Mouse (Mus musculus): ENCODE data around the gene Gm20518.

Gene Gm20518

GRCm38 (mm10) chr16:17896091-17896490 is 4.6 kb upstream of the Gm20518 start:
- in situ Hi-C loops (cut with MboI, MseI): no loop called here

- in situ Hi-C loops (cut with MboI, MseI): no loop called here
Observed at GRCm38 (mm10) chr16:17893923-17894322, 2.5 kb upstream of the Gm20518 start, which contains the start of gene Tssk1. Tssk1 (plus strand) TSS chr16:17894223.

- in situ Hi-C loops (cut with MboI, MseI): no loop called here
Observed at GRCm38 (mm10) chr16:17892606-17893005, 1.1 kb upstream of the Gm20518 start.

DNA sequence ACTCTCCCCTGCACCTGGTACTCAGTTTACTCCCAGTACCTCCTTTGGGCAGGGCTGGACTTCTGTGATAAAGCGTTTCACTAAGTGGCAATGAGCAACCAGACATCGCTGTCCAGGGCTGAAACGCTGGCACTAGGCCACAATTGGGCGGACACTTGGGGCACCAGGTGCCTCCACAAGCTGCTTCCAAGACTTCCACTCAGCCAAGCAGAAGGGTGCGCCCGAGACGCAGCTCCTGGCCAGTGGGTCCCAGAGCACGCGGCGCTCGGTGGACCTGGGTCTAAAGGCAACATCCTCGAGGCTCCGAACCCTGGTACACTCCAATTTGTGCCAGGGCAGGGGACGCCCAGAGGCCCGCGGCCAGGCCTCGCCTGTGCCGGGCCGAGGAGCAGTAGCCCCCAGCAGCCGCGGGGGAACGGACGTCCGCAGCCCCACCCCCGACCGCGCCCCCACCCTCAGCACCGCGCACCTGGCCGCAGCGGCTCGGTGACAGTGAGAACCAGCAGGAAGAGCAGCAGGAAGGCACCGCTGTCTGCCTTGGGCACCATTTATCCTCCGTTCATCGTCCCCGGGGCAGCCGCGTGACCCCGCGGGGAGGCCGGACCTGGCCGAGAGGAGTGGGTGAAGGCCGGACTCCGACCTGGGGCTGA is 429 bp downstream of the Gm20518 start:
- in situ Hi-C loops (cut with MboI, MseI): no loop called here

DNA sequence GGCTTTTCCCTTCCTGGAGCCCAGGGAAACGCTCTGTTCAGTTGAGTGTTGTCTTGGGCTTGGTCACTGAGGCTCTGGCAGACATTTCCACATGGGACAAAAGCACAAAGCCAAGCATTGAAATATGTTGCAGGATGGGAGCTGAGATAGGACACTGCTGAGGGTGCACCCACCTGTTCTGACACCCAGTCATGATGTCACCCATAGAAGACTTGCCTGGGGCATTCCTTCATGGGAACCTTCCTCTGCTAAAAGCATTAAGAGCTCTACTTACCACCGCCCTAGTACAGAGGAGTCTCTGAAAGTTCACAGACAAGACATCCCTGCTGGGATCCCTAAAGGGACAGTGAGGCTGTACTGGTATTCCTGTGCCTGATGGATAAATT is 1.1 kb downstream of the Gm20518 start:
- in situ Hi-C loops (cut with MboI, MseI): no loop called here

DNA sequence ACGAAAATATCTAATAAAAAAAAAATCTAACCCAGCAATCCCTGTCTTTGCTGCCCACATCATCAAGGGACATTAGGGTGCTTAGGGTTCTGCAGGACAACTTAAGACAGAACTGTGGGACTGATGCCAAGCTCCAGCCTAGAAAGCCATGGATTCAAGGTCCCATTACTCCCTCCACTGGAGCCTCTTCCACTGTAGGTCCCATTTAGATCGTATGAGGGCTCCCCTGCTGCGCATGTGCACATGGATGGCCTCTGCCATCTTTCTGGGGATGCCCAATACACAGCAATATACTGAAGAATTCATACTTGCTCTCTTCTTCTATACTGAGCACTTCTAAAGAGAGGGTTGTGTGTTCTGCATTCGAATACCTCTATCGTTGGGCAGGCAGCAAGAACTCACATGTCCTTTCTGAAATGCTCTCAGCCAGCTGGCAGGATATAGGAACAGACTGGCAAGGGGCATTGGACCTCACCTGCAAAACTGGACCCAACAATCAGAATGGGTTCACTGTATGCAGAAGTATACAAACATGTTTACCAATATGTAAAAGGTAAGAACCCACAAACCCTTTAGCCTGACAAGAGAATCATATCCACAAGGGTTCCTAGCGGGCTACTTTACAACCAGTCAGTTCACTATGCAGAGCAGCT is 1.7 kb downstream of the Gm20518 start:
- in situ Hi-C loops (cut with MboI, MseI): no loop called here

DNA sequence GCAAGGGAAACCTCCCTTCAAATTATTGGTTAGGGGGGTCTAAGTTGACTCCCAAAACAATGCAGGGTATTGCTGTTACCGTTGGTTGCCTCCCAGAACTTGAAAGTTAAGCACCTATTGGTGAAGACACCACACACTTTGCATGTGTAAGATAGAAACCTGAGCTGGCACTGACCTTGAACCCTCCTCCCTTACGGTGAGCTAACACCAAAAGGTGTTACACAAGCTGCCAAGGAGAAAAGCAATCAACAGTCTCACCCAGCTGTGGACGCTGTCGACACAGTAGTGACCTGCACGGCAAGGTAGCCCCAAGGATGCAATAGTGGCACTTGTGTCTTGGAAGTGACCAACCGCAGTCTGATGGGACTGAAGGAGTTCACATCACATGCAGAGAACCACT is 7.4 kb downstream of the Gm20518 start:
- in situ Hi-C loops (cut with MboI, MseI): no loop called here

DNA sequence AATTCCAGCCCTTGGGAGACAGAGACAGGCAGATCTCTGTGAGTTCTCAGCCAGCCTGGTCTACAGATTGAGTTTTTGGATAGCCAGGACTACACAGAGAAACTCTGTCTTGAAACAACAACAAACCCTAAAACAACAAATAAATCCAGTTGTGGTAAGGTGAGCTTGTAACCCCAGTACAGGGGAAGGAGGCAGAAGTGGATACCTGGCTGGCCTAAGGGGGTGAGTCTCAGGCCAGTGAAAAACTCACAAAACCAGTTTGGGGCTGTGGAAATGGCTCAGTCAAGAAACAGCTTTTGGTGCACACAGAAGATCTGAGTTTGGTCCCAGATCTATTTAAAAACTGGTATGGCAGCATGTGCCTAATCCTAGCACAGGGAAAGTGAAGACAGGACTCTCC is 9.3 kb downstream of the Gm20518 start:
- in situ Hi-C loops (cut with MboI, MseI): no loop called here

DNA sequence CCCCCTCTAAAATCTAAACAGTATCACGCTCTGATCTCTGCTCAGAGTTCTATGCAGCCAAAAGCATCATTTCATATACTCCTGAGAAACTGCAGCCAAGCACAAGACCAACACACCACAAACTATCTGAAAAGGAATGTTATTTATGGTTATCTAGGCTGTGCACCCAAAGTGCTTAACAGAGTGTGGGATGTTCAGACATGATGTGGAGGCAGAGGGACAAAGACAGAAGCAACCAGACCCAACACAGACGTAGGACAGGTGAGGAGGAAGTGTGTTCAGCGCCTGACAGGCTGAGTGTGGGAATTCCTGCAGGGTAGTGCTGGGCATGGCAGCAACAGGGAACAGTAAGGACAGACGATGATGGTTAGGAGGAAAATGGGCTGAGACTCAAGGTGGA is 11.9 kb downstream of the Gm20518 start:
- in situ Hi-C loops (cut with MboI, MseI): no loop called here

DNA sequence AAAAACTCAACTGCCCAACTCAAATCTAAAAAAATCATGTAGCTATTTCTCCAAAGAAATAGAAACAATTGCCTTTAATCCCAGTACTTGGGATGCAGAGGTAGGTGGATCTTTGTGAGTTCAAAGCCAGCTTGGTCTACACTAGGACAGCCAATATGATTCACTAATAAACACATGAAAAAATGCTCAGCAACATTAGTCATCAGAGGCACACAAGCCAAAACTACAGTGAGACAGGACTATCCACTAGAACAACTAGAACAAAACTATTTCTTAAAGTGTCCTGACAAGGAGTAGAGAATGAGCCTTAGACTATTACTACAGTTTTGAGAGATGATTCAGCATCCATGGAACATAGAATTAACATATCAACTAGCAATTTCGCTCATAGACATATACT is 15.4 kb downstream of the Gm20518 start:
- in situ Hi-C loops (cut with MboI, MseI): no loop called here

- in situ Hi-C loops (cut with MboI, MseI): no loop called here
Observed at GRCm38 (mm10) chr16:17875174-17875573, 16.3 kb downstream of the Gm20518 start.

DNA sequence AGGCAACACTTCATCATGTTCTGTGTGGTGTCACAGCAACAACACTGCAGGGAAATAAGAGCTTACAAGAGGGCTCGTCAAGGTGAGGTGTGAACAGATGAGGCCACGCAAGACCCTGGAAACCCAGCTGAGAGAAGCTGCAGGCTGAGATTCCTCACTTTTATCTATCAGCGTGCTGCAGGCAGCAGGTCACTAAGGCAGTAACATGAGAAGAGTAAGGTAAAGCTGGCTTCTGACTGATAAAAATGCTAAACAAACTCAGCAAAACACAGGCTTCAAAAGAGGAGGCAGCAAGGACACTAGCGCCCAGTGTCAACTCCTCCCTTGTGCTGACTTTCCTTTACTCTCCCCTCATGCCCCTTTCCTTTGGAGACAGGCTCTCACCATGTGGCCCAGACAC is 18.5 kb downstream of the Gm20518 start:
- in situ Hi-C loops (cut with MboI, MseI): no loop called here

DNA sequence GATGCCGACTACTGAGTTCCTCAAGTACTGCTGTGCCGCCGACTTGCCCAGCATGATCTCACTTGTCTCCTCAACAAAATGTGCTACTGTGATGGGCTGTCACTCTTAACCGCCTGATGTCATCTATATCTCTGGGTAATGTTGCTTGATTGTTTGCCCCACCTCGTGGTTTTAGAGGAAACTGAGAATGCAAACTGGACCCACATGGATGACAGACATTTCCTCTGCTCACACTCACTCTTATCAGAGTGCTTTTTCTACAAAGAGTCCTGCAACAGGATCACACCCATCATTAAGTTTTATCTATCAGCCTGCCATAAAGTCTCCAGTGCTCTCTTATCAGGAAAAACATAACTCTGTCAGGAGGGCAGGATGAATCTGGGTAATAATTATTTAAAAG is 20.2 kb downstream of the Gm20518 start:
- in situ Hi-C loops (cut with MboI, MseI): no loop called here

DNA sequence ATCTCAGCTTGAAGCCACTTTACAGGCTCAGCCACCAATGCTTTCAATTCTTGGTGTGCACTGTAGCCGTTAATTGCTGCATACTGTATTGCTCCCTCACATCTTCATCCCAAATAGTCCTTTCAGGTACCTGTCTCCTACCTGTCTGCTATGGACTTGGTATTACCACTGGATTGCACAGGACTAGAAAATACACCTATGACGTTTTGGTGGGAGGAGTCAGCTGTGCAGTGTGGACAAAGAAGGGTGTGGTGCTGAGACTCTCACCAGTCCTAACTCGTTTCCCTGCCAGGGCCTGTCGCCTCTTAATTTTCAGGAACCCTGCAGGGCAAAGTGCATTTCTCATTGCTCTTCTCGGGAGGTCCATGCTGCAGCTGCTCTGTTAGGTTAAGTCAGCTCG is 25.7 kb downstream of the Gm20518 start:
- in situ Hi-C loops (cut with MboI, MseI): loop anchor here (10.0 kb wide), 1 partner anchor 779 kb away; no protein-coding TSS in a partner anchor

DNA sequence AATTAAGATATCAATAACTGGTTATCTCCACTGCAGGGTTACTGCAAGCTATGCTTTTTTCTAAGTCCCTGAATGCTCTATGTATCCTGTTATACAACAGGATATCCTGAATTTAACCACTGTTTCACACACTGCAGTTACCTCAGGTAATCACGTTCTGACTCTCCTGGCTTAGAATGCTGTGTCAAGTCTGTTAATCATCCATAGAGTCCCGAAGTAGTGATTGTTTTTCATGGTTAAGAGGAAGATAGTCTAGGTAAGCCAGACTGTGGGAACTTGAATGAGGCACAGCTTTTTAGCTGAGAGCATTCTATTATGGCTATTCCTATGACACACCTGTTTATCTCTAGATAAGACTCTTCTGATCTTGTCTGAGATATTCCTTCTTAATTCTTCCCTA is 26.2 kb downstream of the Gm20518 start:
- in situ Hi-C loops (cut with MboI, MseI): loop anchor here (10.0 kb wide), 1 partner anchor 780 kb away; no protein-coding TSS in a partner anchor

GRCm38 (mm10) chr16:17858592-17858991 is 32.9 kb downstream of the Gm20518 start:
- in situ Hi-C loops (cut with MboI, MseI): no loop called here

DNA sequence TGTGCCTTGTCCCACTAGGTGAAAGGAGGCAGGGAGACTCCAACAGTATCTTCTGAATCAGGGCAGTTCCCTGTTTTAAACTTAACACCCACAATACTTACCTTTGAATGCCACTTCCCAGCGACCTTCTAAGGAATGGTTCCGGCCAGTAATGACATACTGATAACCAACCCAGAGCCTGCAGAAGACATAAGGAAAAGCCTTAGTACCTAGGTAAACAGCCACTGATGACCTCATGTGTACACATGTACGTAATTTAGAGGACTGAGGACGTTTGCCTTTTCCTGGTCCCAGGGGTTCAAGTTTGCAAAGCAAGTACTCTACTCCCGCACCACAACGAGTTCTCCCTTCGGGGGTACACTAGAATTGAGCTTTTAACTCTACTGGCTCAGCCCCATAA is 34.3 kb downstream of the Gm20518 start:
- in situ Hi-C loops (cut with MboI, MseI): no loop called here

DNA sequence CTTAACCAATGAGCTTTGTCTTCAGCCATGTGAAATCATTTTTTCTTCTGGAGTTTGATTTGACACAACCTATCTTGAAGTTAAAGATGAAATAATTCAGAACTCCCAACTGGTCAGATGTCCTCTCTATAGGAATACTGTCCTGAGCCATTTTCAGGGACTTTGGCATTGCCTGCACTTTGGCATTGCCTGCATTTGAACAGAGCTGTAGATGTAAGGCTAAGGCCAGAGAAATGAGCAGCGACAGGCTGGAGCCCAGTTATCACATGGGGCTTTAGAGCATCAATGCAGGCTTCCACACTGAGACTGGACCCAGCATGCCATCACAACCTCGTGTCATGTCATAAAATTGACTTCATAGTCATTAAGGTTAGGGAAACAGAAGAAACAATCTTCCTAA is 38.2 kb downstream of the Gm20518 start:
- in situ Hi-C loops (cut with MboI, MseI): no loop called here

DNA sequence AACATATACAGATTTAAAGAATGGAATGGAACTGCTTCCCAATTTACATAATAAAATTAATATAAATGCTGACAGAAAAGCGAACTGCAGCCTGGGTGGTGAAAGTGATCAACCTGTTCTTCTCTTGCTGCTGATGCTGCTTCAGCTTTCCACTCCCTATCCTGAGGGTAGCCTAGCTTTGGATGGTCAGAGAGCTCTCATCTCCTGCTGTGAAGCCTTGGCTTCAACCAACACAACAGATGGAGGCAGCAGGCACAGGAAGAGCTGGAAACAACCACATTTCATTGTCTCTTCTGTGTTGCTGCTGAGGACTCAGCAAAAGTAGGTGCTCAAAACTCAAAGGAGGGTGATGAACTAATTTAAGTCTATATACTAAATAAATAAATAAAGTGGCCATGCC is 39.6 kb downstream of the Gm20518 start:
- in situ Hi-C loops (cut with MboI, MseI): no loop called here

DNA sequence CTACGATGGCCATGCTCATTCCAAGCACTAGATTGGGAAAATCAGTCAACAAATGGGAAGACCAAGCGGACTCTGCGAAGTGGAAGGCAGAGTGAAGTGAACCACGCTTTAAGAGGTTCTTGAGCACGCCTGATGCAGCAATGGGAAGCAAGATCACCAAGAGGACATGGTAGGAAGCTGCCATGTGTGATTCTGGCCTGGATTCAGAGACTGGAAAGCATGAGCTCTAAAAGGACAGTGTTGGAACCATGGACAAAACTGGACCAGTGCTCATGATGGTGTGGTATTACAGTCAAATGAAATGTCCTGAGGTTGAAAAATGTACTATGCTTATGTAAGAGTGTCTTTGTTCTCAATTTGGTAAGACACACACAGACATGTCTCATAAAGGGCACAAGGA is 40.1 kb downstream of the Gm20518 start:
- in situ Hi-C loops (cut with MboI, MseI): no loop called here

GRCm38 (mm10) chr16:17849486-17849885 is 42.0 kb downstream of the Gm20518 start:
- in situ Hi-C loops (cut with MboI, MseI): no loop called here

DNA sequence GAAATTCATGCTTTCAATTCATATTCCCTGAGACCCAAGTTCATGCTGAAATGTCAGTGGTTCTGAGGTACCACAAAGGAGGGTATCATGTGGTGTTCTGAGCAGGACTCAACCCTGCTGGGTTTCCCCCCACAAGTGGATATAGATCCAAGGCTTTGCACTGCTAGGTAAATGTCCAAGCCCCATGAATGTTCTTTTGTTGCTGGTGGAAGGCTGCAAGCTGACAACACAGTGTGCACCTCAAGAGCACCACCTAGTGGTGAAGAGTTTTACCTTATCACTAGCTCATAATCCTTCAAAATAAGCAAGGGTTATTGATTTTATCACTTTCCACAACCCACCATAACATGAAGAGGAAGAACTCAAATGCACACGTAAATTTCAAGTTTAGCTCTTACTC is 42.5 kb downstream of the Gm20518 start:
- in situ Hi-C loops (cut with MboI, MseI): no loop called here

- in situ Hi-C loops (cut with MboI, MseI): no loop called here
Observed at GRCm38 (mm10) chr16:17848431-17848830, 43.0 kb downstream of the Gm20518 start.
